Mouse (Mus musculus) T-cell, adult 2 months (primary cell): Measurements from ENCODE around the gene Dlg1.

Experiments used
- DNase-seq: peaks from one replicate; pipeline ENCODE4 v3.0.0; 2022; ENCODE audit warnings: low spot score

Gene Dlg1

DNA sequence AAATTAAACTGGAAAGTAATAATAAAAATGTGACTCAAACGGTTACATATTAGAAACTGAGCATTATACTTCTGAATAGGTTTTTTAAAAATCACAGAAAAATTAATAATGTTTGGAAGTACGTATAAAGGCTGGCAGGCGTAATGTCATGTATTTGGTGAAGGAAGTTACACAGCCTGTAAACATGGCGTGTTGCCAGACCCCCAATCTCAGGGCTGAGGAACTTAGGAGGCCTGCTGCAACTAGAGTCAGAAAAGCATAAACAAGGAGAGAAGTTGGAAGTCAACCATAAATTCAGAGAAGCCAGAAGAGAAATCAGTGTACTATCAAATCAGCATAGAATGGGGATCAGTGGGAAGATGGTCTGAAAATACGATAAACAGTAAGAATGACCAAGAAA is 200.7 kb downstream of the Dlg1 start:
- no peak for DNase-seq

DNA sequence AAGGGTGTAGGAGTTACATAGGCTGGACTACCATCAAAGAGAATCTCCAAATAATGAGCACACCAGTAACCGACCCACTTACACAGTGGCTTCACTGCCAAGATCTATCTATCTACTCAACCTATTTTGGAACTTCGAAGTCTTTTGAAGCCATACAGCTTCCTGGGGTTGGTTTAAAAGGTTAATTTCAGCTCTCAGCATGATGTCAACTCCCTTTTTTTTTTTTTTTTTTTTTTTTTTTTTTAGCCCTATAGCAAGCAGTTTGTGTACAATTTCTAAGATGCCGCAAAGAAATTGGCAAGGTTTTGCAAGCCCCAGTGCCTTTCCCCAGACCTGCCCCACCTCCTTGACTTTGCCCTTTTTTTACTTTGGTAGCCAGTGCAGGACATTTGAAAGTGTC is 202.0 kb downstream of the Dlg1 start:
- DNase-seq = no peak

DNA sequence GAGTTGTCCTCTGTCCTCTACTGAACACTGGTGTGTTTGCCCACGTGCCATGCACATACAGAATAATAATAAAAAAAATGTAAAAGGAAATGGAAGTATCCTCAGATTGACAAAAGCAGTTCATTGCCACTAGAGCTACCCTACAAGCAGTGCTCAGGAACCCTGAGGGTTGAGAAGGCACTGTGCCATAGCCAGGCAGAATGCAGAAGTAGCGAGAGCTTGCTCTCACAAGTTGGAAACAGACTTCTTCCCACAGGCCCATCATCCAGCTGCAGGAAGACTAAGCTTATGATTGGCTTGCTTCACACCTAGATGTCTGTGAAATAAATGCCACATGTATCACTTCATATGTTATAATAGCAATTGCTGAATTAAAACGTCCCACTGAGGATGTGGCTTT is 203.7 kb downstream of the Dlg1 start:
- DNase-seq = no peak

DNA sequence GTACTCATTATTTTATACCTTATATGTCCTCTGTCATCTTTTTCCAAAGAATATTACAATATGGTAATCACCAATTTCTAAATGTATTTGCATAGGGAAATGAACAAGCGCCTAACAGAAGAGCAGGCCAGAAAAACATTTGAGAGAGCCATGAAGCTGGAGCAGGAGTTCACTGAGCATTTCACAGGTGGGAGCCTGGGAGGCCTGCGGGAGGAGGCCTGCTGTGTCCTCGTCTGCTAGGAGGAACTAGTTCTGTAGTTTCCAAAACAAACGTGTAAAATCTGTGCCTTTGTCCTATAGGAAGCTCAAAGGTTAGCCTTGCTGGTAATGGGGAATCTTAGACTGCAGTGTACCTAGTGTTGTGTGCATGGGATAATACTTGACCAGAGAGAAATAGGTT is 204.5 kb downstream of the Dlg1 start:
- DNase-seq = no peak

GRCm38 (mm10) chr16:31873721-31874120 is 210.5 kb downstream of the Dlg1 start:
- no peak for DNase-seq

- no peak for DNase-seq
Measured at GRCm38 (mm10) chr16:31875391-31875790, 212.1 kb downstream of the Dlg1 start.

DNA sequence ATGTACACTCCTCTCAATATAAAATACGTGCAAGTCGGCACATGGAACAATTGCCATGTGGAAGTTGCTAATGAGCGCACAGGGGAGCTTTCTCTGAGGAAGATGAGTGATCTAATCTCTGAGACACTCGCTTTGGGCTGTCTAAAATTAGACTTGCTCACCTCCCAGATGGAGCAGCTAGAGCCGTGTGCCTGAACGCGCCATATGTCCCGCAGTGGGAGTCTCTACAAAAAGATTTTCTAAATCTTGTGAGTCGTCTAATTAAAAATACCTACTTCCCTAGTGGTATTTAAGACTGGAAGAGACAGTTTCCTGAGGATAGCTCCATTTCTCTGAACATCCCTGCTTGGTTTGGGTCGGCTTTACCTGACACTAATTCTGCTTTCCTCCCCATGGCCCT is 213.1 kb downstream of the Dlg1 start:
- no peak for DNase-seq

DNA sequence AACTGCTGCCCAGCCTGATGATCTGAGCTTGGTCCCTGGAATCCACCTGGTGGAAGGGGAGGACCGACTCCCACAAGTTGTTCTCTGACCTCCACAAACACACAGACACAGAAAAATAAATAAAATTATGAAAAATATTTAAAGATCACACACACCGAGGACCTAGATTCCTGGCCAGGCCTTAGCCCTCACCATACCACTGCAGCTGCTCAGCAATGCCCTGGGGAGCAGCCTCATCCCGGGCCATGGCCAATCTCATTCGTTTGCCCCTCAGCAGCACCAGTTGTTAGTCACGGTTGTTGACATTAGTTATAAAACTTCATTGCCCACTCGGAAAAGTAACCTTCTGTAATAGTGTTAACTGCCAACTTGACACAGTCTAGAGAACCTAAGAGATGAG is 214.8 kb downstream of the Dlg1 start:
- no peak for DNase-seq

DNA sequence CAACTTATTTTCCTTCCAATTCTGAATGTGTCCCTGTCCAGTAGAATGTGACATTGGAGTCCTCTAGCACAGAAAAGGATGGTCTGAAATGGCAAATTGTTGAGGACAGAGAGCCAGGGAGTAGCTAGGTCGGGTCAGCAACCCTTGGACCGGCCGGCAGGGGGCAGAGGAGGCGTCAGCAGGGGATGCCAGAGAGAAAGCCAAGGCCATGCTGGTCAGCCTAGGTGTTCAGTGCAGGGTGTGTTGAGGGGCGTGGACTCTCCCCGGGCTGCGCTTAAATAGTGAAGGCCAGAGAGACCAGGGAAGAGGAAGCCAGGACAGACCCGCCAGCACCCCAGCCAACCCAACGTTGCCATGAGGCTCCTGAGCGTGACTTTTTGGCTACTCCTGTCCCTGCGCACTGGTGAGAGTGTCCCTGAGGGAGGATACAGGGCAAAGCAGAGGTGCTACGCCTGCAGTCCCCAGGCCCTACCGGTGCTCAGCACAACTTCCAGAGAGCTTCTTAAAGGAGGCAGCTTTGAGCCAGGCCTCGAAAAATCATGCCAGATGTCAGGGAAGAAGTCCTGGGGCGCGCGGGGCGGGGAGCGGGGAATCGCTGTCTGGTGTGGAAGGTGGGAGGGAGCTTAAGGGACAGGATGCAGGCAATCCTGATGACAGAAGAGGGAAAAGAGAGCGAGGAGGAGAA is 215.5 kb downstream of the Dlg1 start, which contains the start of gene Meltf:
Meltf (plus strand) TSS at position 238 of the 685 bp plus-strand sequence.
- DNase-seq = peak; percentile 30

DNA sequence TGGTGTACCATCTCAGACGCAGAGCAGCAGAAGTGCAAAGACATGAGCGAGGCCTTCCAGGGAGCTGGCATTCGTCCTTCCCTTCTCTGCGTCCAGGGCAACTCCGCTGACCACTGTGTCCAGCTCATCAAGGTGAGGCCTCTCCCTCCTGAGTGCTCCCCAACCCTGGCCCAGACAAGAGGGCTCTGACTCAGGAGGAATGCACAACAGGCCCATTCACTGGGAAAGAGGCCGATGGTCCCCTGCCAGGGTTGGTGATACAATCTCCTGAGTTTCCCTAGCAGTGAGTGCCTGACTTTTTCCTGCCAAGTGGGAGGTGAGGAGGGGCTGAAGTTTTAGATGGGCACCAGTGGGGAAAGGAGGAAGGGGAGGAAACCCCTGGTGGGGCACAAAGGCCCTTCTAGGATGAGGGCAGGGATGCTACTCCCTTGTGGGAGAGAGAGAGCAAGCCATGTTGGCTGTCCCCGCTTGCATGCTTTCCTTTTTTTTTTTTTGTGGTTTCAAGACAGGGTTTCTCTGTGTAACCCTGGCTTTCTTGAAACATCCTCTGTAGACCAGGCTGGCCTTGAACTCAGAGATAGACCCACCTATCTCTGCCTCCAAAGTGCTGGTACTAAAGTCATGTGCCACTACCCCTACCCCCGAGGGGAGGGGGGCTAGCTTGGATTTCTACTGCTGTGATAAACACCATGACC is 217.1 kb downstream of the Dlg1 start:
- no peak for DNase-seq

GRCm38 (mm10) chr16:31882381-31882908 is 219.2 kb downstream of the Dlg1 start:
- DNase-seq = no peak

DNA sequence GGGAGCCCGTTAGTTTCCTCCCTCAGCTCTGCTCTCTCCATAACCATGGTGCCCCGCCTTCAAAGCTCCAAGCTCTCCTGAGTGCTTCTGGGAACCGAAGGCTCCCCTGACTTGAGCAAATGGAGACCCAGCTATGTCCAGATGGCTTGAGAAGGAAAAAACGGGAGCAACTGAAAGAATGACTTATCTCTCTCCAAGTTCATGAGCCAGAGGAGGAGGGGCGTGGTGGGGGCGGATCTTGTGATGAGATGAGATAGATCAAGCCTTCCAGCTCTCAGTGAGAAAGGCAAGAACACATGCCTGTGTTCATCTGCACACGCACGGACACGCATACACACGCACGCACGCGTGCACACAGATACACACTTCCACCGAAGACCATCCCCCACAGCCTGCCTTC is 220.1 kb downstream of the Dlg1 start:
- DNase-seq = no peak

- no peak for DNase-seq
Measured at GRCm38 (mm10) chr16:31883902-31884301, 220.7 kb downstream of the Dlg1 start.

DNA sequence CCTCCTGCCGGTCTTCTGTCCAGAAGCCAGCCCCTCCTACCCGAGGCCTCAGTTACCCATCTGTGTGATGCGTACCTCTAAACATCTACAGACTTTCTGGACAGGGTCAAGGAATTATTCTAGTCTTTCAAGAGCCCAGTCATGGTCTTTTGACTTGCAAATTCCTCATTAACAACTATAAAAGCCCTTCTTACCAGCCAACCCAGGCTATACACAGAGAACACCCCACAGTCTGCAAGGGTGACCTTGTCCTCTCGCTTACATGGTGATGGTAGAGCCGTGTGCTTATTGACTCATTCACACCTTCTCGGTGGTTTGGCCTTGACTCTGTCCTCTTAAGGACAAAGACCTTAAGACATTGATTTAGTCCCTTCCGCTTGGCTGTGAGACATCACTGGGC is 227.7 kb downstream of the Dlg1 start:
- no peak for DNase-seq

- DNase-seq = no peak
Measured at GRCm38 (mm10) chr16:31893396-31894141, 230.3 kb downstream of the Dlg1 start.

GRCm38 (mm10) chr16:31896971-31897774 is 233.9 kb downstream of the Dlg1 start:
- DNase-seq = no peak

DNA sequence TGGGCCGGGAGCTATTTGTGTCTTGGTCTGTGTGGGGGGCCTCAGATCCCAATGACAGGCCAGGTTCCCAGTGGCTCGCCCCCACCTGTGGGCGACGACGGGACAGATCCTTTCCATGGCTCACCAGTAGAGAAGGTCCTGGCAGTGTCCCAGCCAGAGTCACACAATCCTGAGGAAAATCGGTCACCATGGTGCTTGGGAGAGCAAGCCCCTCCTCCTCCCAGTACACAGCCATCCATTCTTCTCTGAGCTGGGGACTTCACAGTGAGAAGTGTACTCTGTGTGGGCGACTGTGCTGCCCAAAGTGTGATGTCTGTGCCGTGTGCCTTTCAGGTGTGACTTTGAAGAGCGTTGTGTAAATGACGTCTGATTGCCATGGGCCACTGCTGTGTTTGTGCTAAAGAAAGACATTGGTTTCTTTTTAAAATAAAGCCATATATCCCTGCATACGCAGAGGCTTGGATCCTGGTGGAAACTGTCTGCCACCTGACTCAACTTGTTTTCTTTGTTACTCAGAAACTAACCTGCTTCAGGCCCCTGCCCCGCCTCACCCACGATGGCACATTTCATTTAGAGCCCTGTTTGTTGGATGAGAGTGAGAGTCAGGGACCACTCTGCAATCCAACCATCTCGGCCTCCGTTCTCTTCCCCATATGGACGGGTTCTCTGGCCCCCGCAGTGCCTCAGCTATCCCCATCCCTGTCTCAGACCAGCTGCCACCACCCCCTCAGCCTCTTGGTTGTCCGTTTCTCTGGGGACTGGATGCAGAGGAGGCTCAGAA is 235.5 kb downstream of the Dlg1 start:
- no peak for DNase-seq

- DNase-seq = no peak
Measured at GRCm38 (mm10) chr16:31901886-31902285, 238.6 kb downstream of the Dlg1 start.

GRCm38 (mm10) chr16:31903239-31903638 is 240.0 kb downstream of the Dlg1 start:
- DNase-seq = no peak

- DNase-seq = no peak
Measured at GRCm38 (mm10) chr16:31905331-31905730, 242.1 kb downstream of the Dlg1 start.
